Mouse (Mus musculus): ENCODE measurements around the gene Gm21985. TPM values are rescaled to one million over a fixed set of nuclear protein-coding genes. Genes with fewer than 3 reads are reported as not detected.

Gene Gm21985
- polyA plus RNA-seq, 1 experiment from 2014 or later: not detected

- Histone ChIP-seq H3K27me3 (no peaks in the 10 kb centered on the region), H3K36me3 (replicated peaks) (peaks cover 58% of the 10 kb centered on the region), H3K4me2 (no peak overlapping the region), H3K27ac (no peak overlapping the region), H3K9ac (no peak overlapping the region), H3K4me1 (no peaks in the 10 kb centered on the region), H3K4me3 (replicated peaks) (no peak overlapping the region), H3K9me3 (no peaks in the 10 kb centered on the region)
- ATAC-seq (ENCODE audit: low FRiP score): no peak
- WGBS: 94% methylated on average over 7 of the region's 7 CpGs
These were observed 87.8 kb downstream of the Gm21985 start for GRCm38 (mm10) chr2:112353685-112354455.

GRCm38 (mm10) chr2:112359611-112360010 lies 93.5 kb downstream of the Gm21985 start:
- H3K27ac ChIP-seq: no peak overlapping the region
- H3K4me1 ChIP-seq: no peaks in the 10 kb centered on the region
- H3K4me2 ChIP-seq: no peak overlapping the region
- H3K9me3 ChIP-seq: no peaks in the 10 kb centered on the region
- H3K4me3 ChIP-seq (replicated peaks): no peak overlapping the region
- 87% methylated on average over 2 of the region's 2 CpGs for WGBS
- H3K27me3 ChIP-seq: no peaks in the 10 kb centered on the region
- ATAC-seq (ENCODE audit: low FRiP score): no peak
- H3K9ac ChIP-seq: no peak overlapping the region
- H3K36me3 ChIP-seq (replicated peaks): peaks cover 78% of the 10 kb centered on the region

DNA sequence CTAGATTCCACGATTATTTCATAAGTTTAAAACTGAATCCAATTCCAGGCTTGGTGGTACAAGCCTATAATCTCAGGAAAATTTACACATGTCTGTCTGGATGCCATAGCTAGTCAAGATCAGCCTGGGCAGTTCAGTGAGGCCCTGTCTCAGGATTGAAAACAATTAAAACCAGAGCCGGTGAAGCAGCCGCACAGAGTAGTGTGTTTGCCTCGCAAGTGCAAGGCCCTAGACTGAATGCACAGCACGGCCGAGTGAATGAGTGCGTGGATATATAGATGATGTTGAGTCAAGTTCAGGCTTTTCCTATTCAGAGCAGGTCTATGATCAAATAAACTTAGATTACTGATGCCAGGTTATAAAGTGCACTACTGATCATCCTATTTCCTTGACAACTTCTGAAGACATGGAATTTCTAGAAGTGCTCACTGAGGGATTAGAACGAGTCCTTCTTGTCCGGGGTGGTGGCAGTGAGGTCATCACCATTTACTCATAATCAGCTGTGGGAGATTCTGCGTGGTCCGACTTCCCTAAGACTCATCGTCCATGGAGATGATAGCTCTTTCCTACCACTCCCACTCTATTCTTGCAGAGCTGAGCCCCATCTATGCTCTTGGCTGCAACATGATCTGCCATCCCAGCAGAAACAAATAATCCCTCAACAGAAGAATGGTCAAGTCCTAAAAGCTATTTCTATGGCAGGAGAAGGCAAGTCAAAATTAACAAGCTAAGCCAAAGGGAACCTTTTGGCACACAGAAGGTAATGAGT lies 94.1 kb downstream of the Gm21985 start:
- no peak overlapping the region for H3K4me3 ChIP-seq (replicated peaks)
- no peaks in the 10 kb centered on the region for H3K27me3 ChIP-seq
- H3K4me1 ChIP-seq: no peaks in the 10 kb centered on the region
- no peak for ATAC-seq (ENCODE audit: low FRiP score)
- no peak overlapping the region for H3K27ac ChIP-seq
- peaks cover 82% of the 10 kb centered on the region for H3K36me3 ChIP-seq (replicated peaks)
- no peaks in the 10 kb centered on the region for H3K9me3 ChIP-seq
- 94% methylated on average over 12 of the region's 12 CpGs for WGBS
- H3K4me2 ChIP-seq: no peak overlapping the region
- no peak overlapping the region for H3K9ac ChIP-seq

DNA sequence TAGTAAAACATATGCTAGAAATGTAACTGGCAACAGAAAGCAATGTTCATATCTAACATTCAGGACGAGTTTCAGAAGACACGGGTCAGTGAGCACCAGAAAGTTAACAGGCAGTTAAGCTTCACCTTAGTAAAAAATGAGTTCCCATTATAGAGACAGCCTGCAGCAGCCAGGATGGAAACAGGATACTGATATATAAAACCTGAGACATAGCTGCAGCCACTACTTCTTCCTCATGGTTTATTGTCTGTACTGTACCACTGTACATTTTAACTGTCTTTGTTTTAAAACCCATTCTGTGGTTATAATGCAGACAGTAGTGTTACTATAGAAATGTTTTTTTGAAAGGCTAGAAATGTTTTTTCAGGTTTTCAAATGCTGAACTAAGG lies 94.7 kb downstream of the Gm21985 start:
- no peak for ATAC-seq (ENCODE audit: low FRiP score)
- Histone ChIP-seq H3K9me3 (no peaks in the 10 kb centered on the region), H3K4me1 (no peaks in the 10 kb centered on the region), H3K4me3 (replicated peaks) (no peak overlapping the region), H3K4me2 (no peak overlapping the region), H3K27me3 (no peaks in the 10 kb centered on the region), H3K9ac (no peak overlapping the region), H3K27ac (no peak overlapping the region), H3K36me3 (replicated peaks) (peaks cover 83% of the 10 kb centered on the region)
- WGBS: 86% methylated on average over 2 of the region's 2 CpGs

GRCm38 (mm10) chr2:112367222-112367621 lies 101.1 kb downstream of the Gm21985 start:
- no peak overlapping the region for H3K27ac ChIP-seq
- H3K9ac ChIP-seq: peak overlapping the region; percentile 81
- WGBS: 17% methylated on average over 15 of the region's 15 CpGs
- H3K9me3 ChIP-seq: no peaks in the 10 kb centered on the region
- H3K36me3 ChIP-seq (replicated peaks): peaks cover 25% of the 10 kb centered on the region
- H3K4me1 ChIP-seq: peaks cover 14% of the 10 kb centered on the region
- peak overlapping the region; percentile 84 for H3K4me3 ChIP-seq (replicated peaks)
- ATAC-seq (ENCODE audit: low FRiP score): peak; percentile 1; the same call in 1 of the 2 replicates
- peak overlapping the region; percentile 90 for H3K4me2 ChIP-seq
- no peaks in the 10 kb centered on the region for H3K27me3 ChIP-seq

- H3K9ac ChIP-seq: peak within 1 kb of the TSS; percentile 81
These were observed 101.9 kb downstream of the Gm21985 start, which contains the start of gene Emc4 for GRCm38 (mm10) chr2:112367726-112368673. Gene Emc4 (minus strand): TSS chr2:112368027.

DNA sequence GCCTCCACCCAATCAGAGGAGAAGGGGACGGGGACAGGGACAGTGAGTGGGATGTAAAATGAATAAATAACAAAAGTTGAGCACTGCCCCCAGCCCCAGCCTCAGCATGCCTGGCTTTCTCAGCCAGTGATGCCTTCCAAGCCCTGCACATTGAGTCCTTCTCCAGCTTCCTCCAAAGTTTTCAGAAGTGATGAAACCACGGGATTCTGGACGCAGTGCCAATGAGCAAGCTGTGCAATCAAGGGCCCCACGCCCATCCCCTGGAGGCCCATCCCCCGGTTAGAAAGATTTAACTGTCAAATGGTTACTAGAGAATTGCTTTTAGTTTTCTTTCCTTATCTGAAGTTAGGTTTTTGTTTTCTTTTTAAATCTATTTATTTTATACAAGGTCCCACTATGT lies 103.8 kb downstream of the Gm21985 start:
- Histone ChIP-seq H3K36me3 (replicated peaks) (0 out of 2 replicates have a peak, but pooled peaks cover 3% of the 10 kb centered on the region), H3K4me3 (replicated peaks) (no peak overlapping the region), H3K9me3 (no peaks in the 10 kb centered on the region), H3K4me1 (peaks cover 14% of the 10 kb centered on the region), H3K27me3 (peaks cover 1% of the 10 kb centered on the region; the same call in 1 of the 2 replicates), H3K27ac (no peak overlapping the region), H3K9ac (no peak overlapping the region), H3K4me2 (no peak overlapping the region)
- WGBS: 80% methylated on average over 5 of the region's 5 CpGs
- no peak for ATAC-seq (ENCODE audit: low FRiP score)

More at GRCm38 (mm10) chr2:112367726-112368673, 101.9 kb downstream of the Gm21985 start, which contains the start of gene Emc4:
- peak; percentile 90 for ATAC-seq (ENCODE audit: low FRiP score)
- H3K4me3 ChIP-seq (replicated peaks): peak within 1 kb of the TSS; percentile 84
- no peaks in the 10 kb centered on the region for H3K9me3 ChIP-seq
- peaks cover 14% of the 10 kb centered on the region for H3K4me1 ChIP-seq
- H3K36me3 ChIP-seq (replicated peaks): peaks cover 20% of the 10 kb centered on the region
- no peaks in the 10 kb centered on the region for H3K27me3 ChIP-seq
- peak within 1 kb of the TSS; percentile 90 for H3K4me2 ChIP-seq
- 2% methylated on average over 46 of the region's 46 CpGs for WGBS
- H3K27ac ChIP-seq: peak within 1 kb of the TSS; percentile 87

GRCm38 (mm10) chr2:112373141-112373540 lies 107.0 kb downstream of the Gm21985 start:
- Histone ChIP-seq H3K27me3 (peaks cover 4% of the 10 kb centered on the region; the same call in 1 of the 2 replicates), H3K9ac (no peak overlapping the region), H3K36me3 (replicated peaks) (no peaks in the 10 kb centered on the region), H3K4me1 (no peaks in the 10 kb centered on the region), H3K27ac (no peak overlapping the region), H3K4me2 (no peak overlapping the region), H3K4me3 (replicated peaks) (no peak overlapping the region), H3K9me3 (no peaks in the 10 kb centered on the region)
- ATAC-seq (ENCODE audit: low FRiP score): no peak
- 63% methylated on average over 4 of the region's 4 CpGs for WGBS

DNA sequence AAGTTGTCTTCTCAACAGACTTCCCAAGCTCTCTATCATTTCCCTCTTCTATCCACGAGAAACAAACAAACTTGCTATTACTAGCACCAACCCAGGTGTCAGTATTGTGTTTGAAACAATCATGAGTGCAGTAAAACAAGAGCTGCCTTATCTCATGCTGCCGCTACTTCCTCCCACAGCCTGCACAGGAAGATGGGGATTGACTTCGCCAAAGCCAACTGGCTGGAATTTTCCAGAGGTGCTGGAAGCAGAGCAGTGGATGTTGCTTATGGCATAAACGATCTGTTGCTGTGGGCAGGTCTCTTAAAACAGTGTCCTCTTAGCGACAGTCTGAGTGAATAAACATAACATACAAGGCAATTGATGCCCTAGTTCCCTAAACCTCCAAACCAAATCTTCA lies 108.5 kb downstream of the Gm21985 start:
- Histone ChIP-seq H3K27me3 (peaks cover 4% of the 10 kb centered on the region; the same call in 1 of the 2 replicates), H3K4me3 (replicated peaks) (no peak overlapping the region), H3K27ac (no peak overlapping the region), H3K4me1 (no peaks in the 10 kb centered on the region), H3K9ac (no peak overlapping the region), H3K36me3 (replicated peaks) (no peaks in the 10 kb centered on the region), H3K9me3 (no peaks in the 10 kb centered on the region), H3K4me2 (no peak overlapping the region)
- WGBS: 71% methylated on average over 5 of the region's 5 CpGs
- no peak for ATAC-seq (ENCODE audit: low FRiP score)

DNA sequence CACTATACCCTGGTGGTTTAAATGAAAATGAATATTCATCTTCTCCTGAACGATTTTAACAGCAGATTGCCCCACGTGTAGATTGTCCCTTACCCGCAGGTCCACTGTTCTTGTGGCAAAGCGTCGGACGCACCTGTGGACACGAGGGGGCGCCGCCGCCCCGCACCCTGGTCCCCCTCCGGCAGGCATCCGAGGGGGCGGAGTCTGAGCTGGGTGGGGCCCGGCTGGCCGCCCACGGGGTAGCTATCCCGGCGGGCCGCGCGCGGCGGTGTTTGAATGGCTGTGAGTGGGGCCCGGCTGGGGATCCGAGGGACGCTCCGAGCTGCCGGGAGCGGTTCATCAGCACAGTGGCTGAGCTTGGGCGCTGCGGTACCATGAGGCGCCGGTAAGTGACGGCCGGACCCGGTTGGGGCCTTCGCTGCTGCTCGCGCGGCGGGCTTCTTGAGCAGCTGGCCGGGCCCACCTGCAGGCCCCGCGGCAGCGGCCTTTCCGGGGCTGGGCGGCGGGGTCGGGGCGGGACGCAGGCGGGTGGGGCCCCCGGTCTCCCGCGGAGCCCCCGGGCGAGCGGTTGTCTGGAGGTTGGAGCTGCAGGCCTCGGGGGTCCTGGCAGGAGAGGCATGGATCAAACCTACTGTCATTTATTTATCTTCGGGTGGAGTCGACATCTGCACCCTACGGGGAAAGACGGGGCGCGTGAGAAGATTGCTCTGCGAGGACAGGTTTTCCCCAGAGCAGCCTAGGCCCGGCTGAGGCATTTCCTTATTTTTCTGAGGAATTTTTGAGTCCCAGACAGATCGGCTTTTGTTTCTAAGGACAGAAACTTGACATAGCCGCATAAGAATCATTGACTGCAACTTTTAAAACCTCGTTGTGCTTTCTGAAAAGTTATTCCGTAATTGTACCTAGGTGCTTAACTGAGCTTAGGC lies 113.1 kb downstream of the Gm21985 start, which contains the start of gene Katnbl1:
Gene Katnbl1, plus strand, starts transcription at position 239 of the 926 bp plus-strand sequence.
- peaks cover 9% of the 10 kb centered on the region for H3K4me1 ChIP-seq
- peak within 1 kb of the TSS; percentile 92 for H3K9ac ChIP-seq
- under 1% methylated on average over 70 of the region's 72 CpGs for whole genome bisulfite sequencing
- H3K4me2 ChIP-seq: peak within 1 kb of the TSS; percentile 63
- no peaks in the 10 kb centered on the region for H3K9me3 ChIP-seq
- H3K36me3 ChIP-seq (replicated peaks): no peaks in the 10 kb centered on the region
- peaks cover 4% of the 10 kb centered on the region; the same call in 1 of the 2 replicates for H3K27me3 ChIP-seq
- H3K27ac ChIP-seq: peak within 1 kb of the TSS; percentile 89
- H3K4me3 ChIP-seq (replicated peaks): peak within 1 kb of the TSS; percentile 89
- peak; percentile 100 for ATAC-seq (ENCODE audit: low FRiP score)

GRCm38 (mm10) chr2:112380131-112380530 lies 114.0 kb downstream of the Gm21985 start:
- peak overlapping the region; percentile 89 for H3K4me3 ChIP-seq (replicated peaks)
- WGBS: 53% methylated on average over 8 of the region's 8 CpGs
- H3K9me3 ChIP-seq: no peaks in the 10 kb centered on the region
- H3K4me1 ChIP-seq: peaks cover 9% of the 10 kb centered on the region
- no peak for ATAC-seq (ENCODE audit: low FRiP score)
- peaks cover under 1% of the 10 kb centered on the region; the same call in 1 of the 2 replicates for H3K27me3 ChIP-seq
- H3K36me3 ChIP-seq (replicated peaks): no peaks in the 10 kb centered on the region
- H3K4me2 ChIP-seq: peak overlapping the region; percentile 63
- H3K27ac ChIP-seq: no peak overlapping the region
- H3K9ac ChIP-seq: peak overlapping the region; percentile 92
